Comparison of ENCODE assay signal across 10 mouse cellular contexts in genomic region chr16:20195546-20195945, GRCm38 (mm10). TPM values are rescaled to one million over a fixed set of nuclear protein-coding genes. Genes with fewer than 3 reads are reported as not detected.
DNase-seq lines count a peak whose midpoint lies in the region; ATAC-seq and TF ChIP-seq lines count a peak whose summit lies in the region.
"Had no signal": no experiment of that assay in that cellular context is flagged by ENCODE, and none has a peak within 500 bp of the region (broad histone marks: within the 10 kb centered on the region; RNA-seq: fewer than 3 reads in every experiment).

No protein-coding gene starts in this region.

- no peaks in the 10 kb centered on the region for H3K27me3 ChIP-seq in kidney, embryonic 15.5 days
- no peaks in the 10 kb centered on the region for H3K27me3 ChIP-seq in liver, embryonic 12.5 days (replicated peaks)
- H3K27me3 ChIP-seq: embryonic facial prominence, embryonic 12.5 days had no signal

- H3K4me1 ChIP-seq in kidney, embryonic 15.5 days = no peaks in the 10 kb centered on the region
- H3K4me1 ChIP-seq in bone marrow, adult 2 months (ENCODE audit: control insufficient read depth, insufficient read depth, low read length) = no peaks in the 10 kb centered on the region
- H3K4me1 ChIP-seq in liver, embryonic 12.5 days = 0 out of 2 replicates have a peak, but pooled peaks cover 3% of the 10 kb centered on the region
- H3K4me1 ChIP-seq: embryonic facial prominence, embryonic 12.5 days; midbrain, embryonic 10.5 days had no signal

- H3K9ac ChIP-seq in kidney, embryonic 15.5 days = no peak overlapping the region
- H3K9ac ChIP-seq in liver, embryonic 12.5 days = no peak overlapping the region
- H3K9ac ChIP-seq: embryonic facial prominence, embryonic 12.5 days had no signal

- peak; percentile 24 for DNase-seq in adrenal gland, adult 2 months
- DNase-seq in adrenal gland, adult 18-20 months (ENCODE audit: low spot score in 2 of 2) = no peak
- DNase-seq in kidney, adult 9 months = peak; percentile 36
- peak; percentile 21 for DNase-seq in lung, postnatal 25 days (ENCODE audit: low spot score)
- DNase-seq in testis, postnatal 14 days (ENCODE audit: low spot score) = no peak

- ATAC-seq in kidney, embryonic 15.5 days (replicated peaks; ENCODE audit: low FRiP score) = no peak
- no peak for ATAC-seq in liver, embryonic 12.5 days

- H3K36me3 ChIP-seq in kidney, embryonic 15.5 days = peaks cover 92% of the 10 kb centered on the region
- peaks cover 81% of the 10 kb centered on the region for H3K36me3 ChIP-seq in liver, embryonic 12.5 days

- no peak for TF ChIP-seq POLR2A in bone marrow, adult 2 months (IDR thresholded peaks at IDR 0.05; ENCODE audit: borderline replicate concordance, control insufficient read depth, low read depth, low read length)

- no peak overlapping the region for H3K27ac ChIP-seq in kidney, embryonic 15.5 days
- H3K27ac ChIP-seq in bone marrow, adult 2 months (ENCODE audit: control insufficient read depth, insufficient read depth, low read depth, low read length, poor library complexity) = no peak overlapping the region
- no peak overlapping the region for H3K27ac ChIP-seq in liver, embryonic 12.5 days
- H3K27ac ChIP-seq: embryonic facial prominence, embryonic 12.5 days; midbrain, embryonic 10.5 days had no signal

- WGBS in kidney, embryonic 15.5 days = 94% methylated on average over 3 of the region's 3 CpGs
- 93% methylated on average over 3 of the region's 3 CpGs for WGBS in bone marrow, adult 2 months
- WGBS in liver, embryonic 12.5 days (ENCODE audit: insufficient replicate concordance) = 79% methylated on average over 3 of the region's 3 CpGs

- H3K4me3 ChIP-seq in kidney, embryonic 15.5 days (replicated peaks) = no peak overlapping the region
- H3K4me3 ChIP-seq in bone marrow, adult 2 months (replicated peaks; ENCODE audit: control insufficient read depth, low read depth, low read length) = no peak overlapping the region
- H3K4me3 ChIP-seq in liver, embryonic 12.5 days = no peak overlapping the region
- H3K4me3 ChIP-seq: embryonic facial prominence, embryonic 12.5 days; midbrain, embryonic 10.5 days had no signal

- no peak overlapping the region for H3K4me2 ChIP-seq in kidney, embryonic 15.5 days
- H3K4me2 ChIP-seq in liver, embryonic 12.5 days = no peak overlapping the region
- H3K4me2 ChIP-seq: embryonic facial prominence, embryonic 12.5 days had no signal

- TF ChIP-seq CTCF in bone marrow, adult 2 months (IDR thresholded peaks at IDR 0.05; ENCODE audit: control insufficient read depth, insufficient read depth, low read length) = peak; percentile 32; the same call in 1 of the 2 replicates

- H3K9me3 ChIP-seq in kidney, embryonic 15.5 days (replicated peaks) = no peaks in the 10 kb centered on the region
- H3K9me3 ChIP-seq in liver, embryonic 12.5 days (replicated peaks) = no peaks in the 10 kb centered on the region
- H3K9me3 ChIP-seq: embryonic facial prominence, embryonic 12.5 days; midbrain, embryonic 10.5 days had no signal

RNA-seq across cellular contexts. Expression of gene Map6d1, which starts 45.6 kb away (rescaled TPM):
- total RNA-seq in adrenal gland, adult 2 months (2021) = 10 to 100 TPM in 1 of 2 experiments, 1 to 10 TPM in 1; 1.1 to 10.2 TPM
- 7.8 and 11.2 TPM in 2 replicates for polyA plus RNA-seq in adrenal gland, adult 2 months (2012; rRNA removed)
- total RNA-seq in adrenal gland, adult 18-20 months (2021) = 10 to 100 TPM in 1 of 2 experiments, under 1 TPM in 1; 0.19 to 10.9 TPM
- 0.74 and 0.85 TPM in 2 replicates for polyA plus RNA-seq in kidney, embryonic 15.5 days (2015; fragmentation: Nextera tagmentation; extraction: Ambion mirVana)
- not detected in 2 replicates for polyA plus RNA-seq in bone marrow, adult 2 months (2011; ENCODE audit: insufficient read depth, insufficient read length, low replicate concordance, missing spikeins)
- 0.05 and 0.13 TPM in 2 replicates for polyA plus RNA-seq in liver, embryonic 12.5 days (2016; fragmentation: Nextera tagmentation; extraction: Ambion mirVana)

RNA-seq across cellular contexts. Expression of gene Yeats2, which starts 54.7 kb away (rescaled TPM):
- 10 to 100 TPM; 24.8 to 33.7 TPM for total RNA-seq in adrenal gland, adult 2 months (2021)
- polyA plus RNA-seq in adrenal gland, adult 2 months (2012; rRNA removed) = 16.6 and 20.4 TPM in 2 replicates
- total RNA-seq in adrenal gland, adult 18-20 months (2021) = 10 to 100 TPM; 17.1 to 25.6 TPM
- polyA plus RNA-seq in kidney, embryonic 15.5 days (2015; fragmentation: Nextera tagmentation; extraction: Ambion mirVana) = 36.0 and 37.6 TPM in 2 replicates
- polyA plus RNA-seq in bone marrow, adult 2 months (2011; ENCODE audit: insufficient read depth, insufficient read length, low replicate concordance, missing spikeins) = 8.0 and 17.7 TPM in 2 replicates
- 13.8 and 14.0 TPM in 2 replicates for polyA plus RNA-seq in liver, embryonic 12.5 days (2016; fragmentation: Nextera tagmentation; extraction: Ambion mirVana)

Comparison
In these comparisons a context has a peak if more than half of its experiments do, and no peak if none do; other contexts are left out.
1. DNase-seq: peak in adrenal gland, adult 2 months (single experiment), kidney, adult 9 months (single experiment) and lung, postnatal 25 days (single experiment); none in adrenal gland, adult 18-20 months (0 of 2) and testis, postnatal 14 days (single experiment).